Mouse (Mus musculus): ENCODE data around the gene Nuak2.

DNA sequence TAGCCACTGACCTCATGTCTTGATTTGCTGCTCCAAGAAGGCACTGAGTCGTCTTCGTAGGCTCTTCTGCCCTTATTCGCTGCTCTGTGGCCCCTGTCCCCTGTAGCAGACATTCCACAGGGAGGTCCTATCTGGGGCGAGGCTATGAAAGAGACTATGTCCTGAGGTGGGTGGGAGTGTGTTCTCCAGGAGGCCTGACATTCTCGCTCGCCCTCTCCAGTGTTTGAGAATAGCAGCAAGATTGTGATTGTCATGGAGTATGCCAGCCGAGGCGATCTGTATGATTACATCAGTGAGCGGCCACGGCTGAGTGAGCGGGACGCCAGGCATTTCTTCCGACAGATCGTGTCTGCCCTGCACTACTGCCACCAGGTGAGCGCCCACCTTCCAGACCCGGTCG is 11.6 kb downstream of the Nuak2 start:
- TF ChIP-seq CTCF (IDR thresholded peaks at IDR 0.05; ENCODE audit: low read depth) (no peak), EP300 (IDR thresholded peaks at IDR 0.05; ENCODE audit: low read depth) (no peak)
